Mouse (Mus musculus): Measurements from ENCODE around the gene Rnf113a2.

DNA sequence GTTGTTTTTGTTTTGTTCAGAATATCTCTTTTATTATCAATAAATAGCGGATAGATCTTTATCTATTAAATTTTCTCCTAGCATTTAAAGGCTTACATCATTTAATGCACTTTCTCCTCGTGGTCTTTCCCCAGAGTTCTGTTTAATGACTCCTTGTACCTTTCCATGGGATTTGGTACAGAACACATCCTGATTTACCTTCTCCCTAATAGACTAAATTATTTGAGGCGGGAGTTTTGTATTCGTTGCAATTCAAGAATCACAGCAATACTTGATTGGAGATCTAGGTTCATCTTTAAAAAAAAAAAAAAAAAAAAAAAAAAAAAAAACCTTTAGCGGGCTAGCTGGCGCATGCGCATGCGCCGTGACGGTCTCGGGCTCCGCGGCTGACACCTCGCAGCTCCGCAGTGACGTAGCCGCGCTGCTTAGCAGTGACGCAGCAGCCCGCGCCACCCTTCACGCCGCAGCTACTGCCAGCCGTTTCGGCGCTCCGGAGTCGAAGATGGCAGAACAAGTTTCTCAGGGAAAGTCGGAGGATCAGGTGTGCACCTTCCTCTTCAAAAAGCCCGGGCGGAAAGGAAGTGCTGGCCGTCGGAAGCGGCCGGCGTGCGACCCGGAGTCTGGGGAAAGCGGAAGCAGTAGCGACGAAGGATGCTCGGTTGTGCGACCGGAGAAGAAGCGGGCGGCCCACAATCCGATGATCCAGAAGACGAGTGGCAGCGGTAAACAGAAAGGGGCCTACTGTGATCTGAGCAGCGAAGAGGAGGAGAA, at the start of gene Rnf113a2:
- TF ChIP-seq CTCF (IDR thresholded peaks at IDR 0.05; ENCODE audit: low read depth) (no peak), EP300 (IDR thresholded peaks at IDR 0.05; ENCODE audit: low read depth) (no peak)

Data from heart, postnatal 0 days (tissue).